Mouse (Mus musculus) heart, postnatal 0 days (tissue): ENCODE data around the gene Vps72. TPM values are rescaled to one million over a fixed set of nuclear protein-coding genes. Genes with fewer than 3 reads are reported as not detected.
"Not testable (repeated sequence)": the region's sequence is repeated elsewhere in the genome, so short reads cannot be mapped to it uniquely, and the experiment has no call there.

Experiments
- ATAC-seq: fragments of 200-750 bp; cut with Nextera tagmentation; 2 replicates; pipeline ENCODE4 v1.8.0; 2017; ENCODE audit warnings: low read depth, moderate number of reproducible peaks, moderate library complexity; ENCODE audit not compliant: insufficient read depth
- DNase-seq: peaks from one replicate; pipeline ENCODE4 v3.0.0-alpha.2; 2016; ENCODE audit warnings: low spot score
- H3K27ac ChIP-seq: fragments of 300-500 bp; sonication (generic); 2 replicates; pipeline ENCODE4 v1.5.1; 2014; ENCODE audit warnings: low read depth, mild to moderate bottlenecking
- H3K27me3 ChIP-seq: fragments of 300-500 bp; sonication (generic); 2 replicates; pipeline ENCODE4 v1.6.1; 2014; ENCODE audit warnings: low read length, mixed read lengths; ENCODE audit not compliant: control insufficient read depth, insufficient read depth
- H3K36me3 ChIP-seq: fragments of 300-500 bp; sonication (generic); replicated peaks from 2 replicates; pipeline ENCODE4 v1.6.1; 2014; ENCODE audit warnings: low read length, mixed read lengths; ENCODE audit not compliant: control insufficient read depth, insufficient read depth
- H3K4me1 ChIP-seq: fragments of 300-500 bp; sonication (generic); 2 replicates; pipeline ENCODE4 v1.6.1; 2014; ENCODE audit warnings: antibody characterized with exemption; ENCODE audit not compliant: control insufficient read depth, insufficient read depth
- H3K4me2 ChIP-seq: fragments of 300-500 bp; sonication (generic); 2 replicates; pipeline ENCODE4 v1.6.1; 2014; ENCODE audit warnings: low read depth, mild to moderate bottlenecking, low read length, moderate library complexity
- H3K4me3 ChIP-seq: fragments of 300-500 bp; sonication (generic); 2 replicates; pipeline ENCODE4 v1.5.1; 2014; ENCODE audit warnings: low read depth, low read length
- H3K9ac ChIP-seq: fragments of 300-500 bp; sonication (generic); replicated peaks from 2 replicates; pipeline ENCODE4 v1.6.1; 2014; ENCODE audit warnings: low read depth, low read length, mixed read lengths
- H3K9me3 ChIP-seq: fragments of 300-500 bp; sonication (generic); replicated peaks from 2 replicates; pipeline ENCODE4 v1.6.1; 2016; ENCODE audit warnings: low read length; ENCODE audit not compliant: control insufficient read depth
- CTCF ChIP-seq: IDR thresholded peaks from 2 replicates; pipeline ENCODE4 v1.5.1; 2016; ENCODE audit warnings: antibody characterized with exemption, control low read depth, low read depth
- EP300 ChIP-seq: IDR thresholded peaks from 2 replicates; pipeline ENCODE4 v1.6.1; 2016; ENCODE audit warnings: antibody characterized with exemption, low read depth
- WGBS: fragments of 180-500 bp; shearing (Covaris S2); extraction: QIAGEN DNeasy Blood & Tissue Kit; methylation state at CpG from one replicate; pipeline ENCODE4 v1.1.7; 2014; 5-methylcytosine and 5-hydroxymethylcytosine counted together
- polyA plus RNA-seq: library from polyadenylated mRNA; unstranded; fragments of >200 nt; fragmentation: Nextera tagmentation; extraction: Ambion mirVana; gene quantifications from 2 replicates; pipeline ENCODE4 v1.2.1, GENCODE M21; 2015
- total RNA-seq: library from RNA; depleted of rRNA; stranded (reverse); fragments of >200 nt; gene quantifications from 2 replicates; pipeline ENCODE4 v1.2.3, GENCODE M21; 2014; ENCODE audit warnings: low replicate concordance

The Vps72 gene
- total and polyA plus RNA-seq, 2 experiments from 2014 or later = 54.9 to 60.8 TPM

DNA sequence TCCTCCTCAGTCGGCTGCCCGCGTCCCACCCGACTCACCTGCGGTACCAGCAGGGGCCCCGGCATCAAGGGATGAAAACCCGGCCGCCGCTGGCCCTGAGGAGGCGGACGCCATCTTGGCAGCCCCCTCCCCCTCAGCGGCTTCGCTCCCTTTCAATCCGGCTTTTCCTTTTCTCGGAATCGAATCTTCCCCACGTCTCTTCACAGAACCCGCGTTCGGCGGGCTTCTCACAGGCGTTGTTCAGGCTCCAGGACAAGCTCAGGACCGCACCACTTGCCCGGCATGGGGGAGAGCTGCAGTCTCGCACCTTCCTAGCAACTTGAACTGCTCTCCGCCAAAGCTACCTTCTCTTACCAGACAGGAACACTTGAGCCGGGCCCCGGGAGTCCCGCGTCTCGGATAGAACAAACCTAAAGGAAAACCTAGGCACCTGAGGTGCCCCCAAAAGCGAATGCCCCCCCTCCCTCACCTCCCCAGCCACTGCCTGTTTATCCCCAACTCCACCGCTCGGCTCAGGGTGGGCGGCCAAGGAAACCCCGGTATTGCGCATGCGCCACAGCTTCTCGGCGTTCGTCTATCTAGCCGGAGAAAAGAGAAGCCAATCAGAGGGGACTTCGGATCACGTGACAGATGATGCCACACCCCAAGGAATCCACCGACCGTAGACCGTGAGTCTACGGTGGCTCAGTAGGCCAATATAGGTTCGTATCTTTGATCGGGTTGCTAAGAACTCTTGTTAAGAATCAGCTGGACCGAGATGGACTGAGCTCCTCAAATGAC, 4.3 kb upstream of the Vps72 start, which contains the start of gene Pip5k1a:
Gene Pip5k1a (minus strand): TSS at position 593 of the 780 bp plus-strand sequence.
- no peaks in the 10 kb centered on the region for H3K9me3 ChIP-seq
- H3K27me3 ChIP-seq = no peaks in the 10 kb centered on the region
- peaks cover 8% of the 10 kb centered on the region; the same call in 1 of the 2 replicates for H3K4me1 ChIP-seq
- H3K36me3 ChIP-seq = no peaks in the 10 kb centered on the region; the same call in 1 of the 2 replicates
- under 1% methylated on average over 51 of the region's 51 CpGs for WGBS
- DNase-seq = peak; percentile 100
- H3K9ac ChIP-seq = peak within 1 kb of the TSS; percentile 93
- ATAC-seq = peak; percentile 89
- peak within 1 kb of the TSS; percentile 90 for H3K27ac ChIP-seq
- H3K4me2 ChIP-seq = peak within 1 kb of the TSS; percentile 83
- H3K4me3 ChIP-seq = peak within 1 kb of the TSS; percentile 96
- TF ChIP-seq CTCF (no peak), EP300 (no peak)

DNA sequence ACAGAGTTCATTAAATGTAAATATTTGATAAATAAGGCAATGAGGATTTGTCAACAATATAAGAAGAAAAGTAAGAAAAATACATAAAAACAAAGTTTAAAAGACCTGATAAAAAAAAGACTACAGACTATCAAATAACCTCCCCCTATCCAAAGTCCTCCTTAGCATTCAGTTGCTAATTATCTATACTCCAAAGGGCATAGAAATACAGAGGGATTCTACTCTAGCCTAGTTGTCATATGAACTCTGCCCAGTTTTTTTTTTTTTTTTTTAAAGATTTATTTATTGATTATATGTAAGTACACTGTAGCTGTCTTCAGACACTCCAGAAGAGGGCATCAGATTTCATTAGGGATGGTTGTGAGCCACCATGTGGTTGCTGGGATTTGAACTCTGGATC, 3.5 kb upstream of the Vps72 start:
- not testable (repeated sequence) for H3K9me3 ChIP-seq, H3K36me3 ChIP-seq, DNase-seq, H3K27me3 ChIP-seq, ATAC-seq
- peak overlapping the region; percentile 96 for H3K4me3 ChIP-seq
- H3K9ac ChIP-seq = peak overlapping the region; percentile 93; the same call in 1 of the 2 replicates
- peaks cover 14% of the 10 kb centered on the region for H3K4me1 ChIP-seq
- H3K27ac ChIP-seq = peak overlapping the region; percentile 90; the same call in 1 of the 2 replicates
- H3K4me2 ChIP-seq = peak overlapping the region; percentile 75

DNA sequence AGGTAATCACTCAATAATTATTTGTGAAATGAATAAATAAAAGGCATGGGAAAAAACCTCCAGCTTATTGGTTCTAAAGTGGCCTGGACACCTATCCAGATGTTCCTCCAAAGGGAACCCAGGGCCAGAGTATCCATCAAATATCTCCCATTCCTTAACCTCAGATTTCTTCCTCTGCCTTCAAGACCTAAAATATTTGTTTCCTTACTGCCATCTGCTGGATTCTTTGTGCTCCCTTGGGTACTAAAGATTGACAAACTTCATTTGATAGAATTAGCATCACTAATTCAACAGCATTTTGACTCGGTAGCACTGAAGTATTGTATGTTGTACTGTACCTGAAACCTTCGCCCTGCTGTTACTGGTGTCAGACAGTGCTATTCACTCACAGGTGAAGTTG, 2.9 kb upstream of the Vps72 start:
- Histone ChIP-seq H3K4me1 (peaks cover 14% of the 10 kb centered on the region), H3K36me3 (no peaks in the 10 kb centered on the region; the same call in 1 of the 2 replicates), H3K9ac (no peak overlapping the region), H3K4me3 (no peak overlapping the region), H3K27me3 (no peaks in the 10 kb centered on the region), H3K4me2 (no peak overlapping the region), H3K9me3 (no peaks in the 10 kb centered on the region), H3K27ac (no peak overlapping the region)
- DNase-seq (no peak), ATAC-seq (no peak)
- WGBS = 64% methylated on average over 2 of the region's 2 CpGs
- TF ChIP-seq EP300 = no peak
- peak; percentile 35 for TF ChIP-seq CTCF

DNA sequence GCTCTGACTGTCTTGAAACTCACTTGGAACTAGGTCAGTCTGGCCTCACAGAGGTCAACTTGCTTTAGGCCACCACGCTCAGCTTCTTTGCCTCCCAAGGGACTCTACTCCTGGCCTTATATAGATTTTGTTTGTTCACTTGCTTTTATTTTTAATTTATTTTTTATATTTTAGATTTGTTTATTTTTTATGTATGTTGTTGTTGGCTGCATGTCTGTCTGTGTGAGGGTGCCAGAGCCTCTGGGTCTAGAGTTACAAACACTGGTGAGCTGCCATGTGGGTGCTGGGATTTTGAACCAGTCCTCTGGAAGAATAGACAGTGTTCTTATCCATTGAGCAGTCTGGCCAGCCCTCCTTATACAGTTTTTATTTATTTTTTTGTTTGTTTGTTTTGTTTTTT, 1.9 kb downstream of the Vps72 start:
- H3K4me3 ChIP-seq = no peak overlapping the region
- H3K9me3 ChIP-seq = no peaks in the 10 kb centered on the region
- H3K27ac ChIP-seq = no peak overlapping the region
- ATAC-seq = no peak
- no peak overlapping the region for H3K9ac ChIP-seq
- WGBS = 90% methylated on average over 1 of the region's 1 CpGs
- peaks cover 6% of the 10 kb centered on the region for H3K36me3 ChIP-seq
- peaks cover 6% of the 10 kb centered on the region for H3K4me1 ChIP-seq
- DNase-seq = no peak
- no peak for TF ChIP-seq CTCF
- TF ChIP-seq EP300 = no peak
- no peak overlapping the region for H3K4me2 ChIP-seq
- H3K27me3 ChIP-seq = no peaks in the 10 kb centered on the region

DNA sequence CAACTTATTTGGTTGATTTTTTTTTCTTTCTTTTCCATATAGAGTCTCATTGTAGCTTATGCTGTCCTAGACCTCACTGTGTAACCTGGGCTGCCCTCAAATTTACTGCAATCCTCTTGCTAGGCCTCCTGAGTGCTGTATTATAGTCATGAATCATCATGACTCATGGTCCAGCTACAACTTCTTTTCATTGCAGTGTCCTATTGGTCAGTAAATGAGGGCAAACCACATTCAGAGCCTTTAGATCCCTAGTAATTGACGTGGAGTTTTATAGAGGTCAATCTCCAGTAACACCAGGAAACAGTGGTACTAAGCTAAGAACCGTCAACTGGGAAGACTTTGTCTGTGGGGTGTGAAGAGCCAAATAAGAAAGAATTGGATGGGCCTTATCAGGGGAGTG, 6.9 kb downstream of the Vps72 start:
- H3K27ac ChIP-seq = no peak overlapping the region
- no peak overlapping the region for H3K4me3 ChIP-seq
- H3K9ac ChIP-seq = no peak overlapping the region
- H3K4me1 ChIP-seq = no peaks in the 10 kb centered on the region
- DNase-seq (no peak), ATAC-seq (no peak)
- 79% methylated on average over 2 of the region's 2 CpGs for WGBS
- no peaks in the 10 kb centered on the region for H3K27me3 ChIP-seq
- H3K36me3 ChIP-seq = peaks cover 53% of the 10 kb centered on the region
- TF ChIP-seq CTCF (no peak), EP300 (no peak)
- H3K9me3 ChIP-seq = no peaks in the 10 kb centered on the region
- no peak overlapping the region for H3K4me2 ChIP-seq
